Mouse (Mus musculus): ENCODE measurements around the gene Slc12a6. TPM values are rescaled to one million over a fixed set of nuclear protein-coding genes. Genes with fewer than 3 reads are reported as not detected.

The Slc12a6 gene
- total RNA-seq, 2 experiments from 2014 or later, result 94.7 to 119 TPM

- peak; percentile 51 for ATAC-seq (replicated peaks; ENCODE audit: low FRiP score, poor library complexity, severe bottlenecking)
These were observed 43.6 kb downstream of the Slc12a6 start for GRCm38 (mm10) chr2:112309161-112309600.

- ATAC-seq (replicated peaks; ENCODE audit: low FRiP score, poor library complexity, severe bottlenecking), result no peak
These were observed 50.0 kb downstream of the Slc12a6 start for GRCm38 (mm10) chr2:112315638-112316037.

- no peak for ATAC-seq (replicated peaks; ENCODE audit: low FRiP score, poor library complexity, severe bottlenecking)
These were observed 52.6 kb downstream of the Slc12a6 start for GRCm38 (mm10) chr2:112318227-112318626.

- ATAC-seq (replicated peaks; ENCODE audit: low FRiP score, poor library complexity, severe bottlenecking), result no peak
These were observed 53.3 kb downstream of the Slc12a6 start for GRCm38 (mm10) chr2:112318905-112319304.

- peak; percentile 68; the same call in 1 of the 2 replicates for ATAC-seq (replicated peaks; ENCODE audit: low FRiP score, poor library complexity, severe bottlenecking)
These were observed 62.6 kb downstream of the Slc12a6 start for GRCm38 (mm10) chr2:112328069-112328777.

GRCm38 (mm10) chr2:112332051-112332898 is 66.7 kb downstream of the Slc12a6 start:
- no peak for ATAC-seq (replicated peaks; ENCODE audit: low FRiP score, poor library complexity, severe bottlenecking)

GRCm38 (mm10) chr2:112337211-112337610 is 71.6 kb downstream of the Slc12a6 start:
- no peak for ATAC-seq (replicated peaks; ENCODE audit: low FRiP score, poor library complexity, severe bottlenecking)

GRCm38 (mm10) chr2:112339736-112340135 is 74.1 kb downstream of the Slc12a6 start:
- no peak for ATAC-seq (replicated peaks; ENCODE audit: low FRiP score, poor library complexity, severe bottlenecking)

- ATAC-seq (replicated peaks; ENCODE audit: low FRiP score, poor library complexity, severe bottlenecking), result no peak
These were observed 75.5 kb downstream of the Slc12a6 start for GRCm38 (mm10) chr2:112341117-112341516.

GRCm38 (mm10) chr2:112348246-112348645 is 82.6 kb downstream of the Slc12a6 start:
- ATAC-seq (replicated peaks; ENCODE audit: low FRiP score, poor library complexity, severe bottlenecking), result no peak

GRCm38 (mm10) chr2:112353685-112354455 is 88.2 kb downstream of the Slc12a6 start:
- ATAC-seq (replicated peaks; ENCODE audit: low FRiP score, poor library complexity, severe bottlenecking), result no peak

- ATAC-seq (replicated peaks; ENCODE audit: low FRiP score, poor library complexity, severe bottlenecking), result no peak
These were observed 94.0 kb downstream of the Slc12a6 start for GRCm38 (mm10) chr2:112359611-112360010.

- ATAC-seq (replicated peaks; ENCODE audit: low FRiP score, poor library complexity, severe bottlenecking), result no peak
These were observed 94.6 kb downstream of the Slc12a6 start for GRCm38 (mm10) chr2:112360012-112360780.

- ATAC-seq (replicated peaks; ENCODE audit: low FRiP score, poor library complexity, severe bottlenecking), result no peak
These were observed 95.2 kb downstream of the Slc12a6 start for GRCm38 (mm10) chr2:112360781-112361169.

GRCm38 (mm10) chr2:112367222-112367621 is 101.6 kb downstream of the Slc12a6 start:
- ATAC-seq (replicated peaks; ENCODE audit: low FRiP score, poor library complexity, severe bottlenecking), result peak; percentile 44

- ATAC-seq (replicated peaks; ENCODE audit: low FRiP score, poor library complexity, severe bottlenecking), result peak; percentile 91
These were observed 102.4 kb downstream of the Slc12a6 start, which contains the start of gene Emc4 for GRCm38 (mm10) chr2:112367726-112368673. Gene Emc4 (minus strand): TSS chr2:112368027.

GRCm38 (mm10) chr2:112369941-112370340 is 104.3 kb downstream of the Slc12a6 start:
- ATAC-seq (replicated peaks; ENCODE audit: low FRiP score, poor library complexity, severe bottlenecking), result no peak

GRCm38 (mm10) chr2:112373141-112373540 is 107.5 kb downstream of the Slc12a6 start:
- no peak for ATAC-seq (replicated peaks; ENCODE audit: low FRiP score, poor library complexity, severe bottlenecking)

Measured in erythroblast, adult 5-6 weeks (primary cell).